Mouse (Mus musculus) right cerebral cortex, postnatal 25 days (tissue): ENCODE measurements around the gene Ppp1r12a.
"Not testable (repeated sequence)": the region's sequence is repeated elsewhere in the genome, so short reads cannot be mapped to it uniquely, and the experiment has no call there.

ENCODE experiments used
- DNase-seq: peaks from one replicate; pipeline ENCODE4 v3.0.0; 2022

Ppp1r12a gene

DNA sequence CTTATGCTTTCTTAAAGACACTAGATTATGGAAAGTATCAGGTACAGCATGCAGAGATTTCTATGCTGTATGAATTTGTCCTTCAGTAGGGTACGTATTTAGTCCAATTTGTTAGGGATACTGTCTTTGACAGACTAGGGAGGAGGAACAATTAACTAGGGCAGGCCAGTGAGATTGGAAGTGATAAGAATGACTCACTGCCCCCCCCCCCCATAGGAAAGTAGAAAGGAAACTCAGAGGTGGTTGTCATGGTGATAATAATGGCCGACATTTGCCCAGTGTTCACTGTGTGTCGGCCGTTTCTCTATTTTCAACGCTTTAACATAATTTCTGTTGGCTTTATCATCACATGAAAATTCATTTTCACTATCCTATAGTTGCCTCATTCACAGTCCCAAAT is 47.4 kb downstream of the Ppp1r12a start:
- DNase-seq: no peak

DNA sequence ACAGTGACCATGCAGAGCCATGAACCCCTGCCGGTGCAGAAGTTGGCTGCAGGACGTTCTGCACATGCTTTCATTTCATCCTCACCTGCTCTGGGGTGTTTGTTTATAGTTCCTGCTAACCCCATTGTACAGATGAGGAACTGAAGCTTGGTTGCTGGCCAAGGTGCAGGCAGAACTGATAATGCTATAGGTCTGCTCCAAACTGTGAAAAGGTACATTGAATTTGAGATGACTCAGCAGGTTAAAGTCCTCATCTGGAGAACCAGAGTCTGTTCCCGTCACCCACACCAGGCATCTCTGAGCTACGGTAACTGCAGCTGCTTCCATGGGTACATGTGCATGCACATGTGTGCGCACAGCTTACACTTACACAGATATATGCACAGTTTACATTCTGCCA is 62.4 kb downstream of the Ppp1r12a start:
- DNase-seq: no peak

DNA sequence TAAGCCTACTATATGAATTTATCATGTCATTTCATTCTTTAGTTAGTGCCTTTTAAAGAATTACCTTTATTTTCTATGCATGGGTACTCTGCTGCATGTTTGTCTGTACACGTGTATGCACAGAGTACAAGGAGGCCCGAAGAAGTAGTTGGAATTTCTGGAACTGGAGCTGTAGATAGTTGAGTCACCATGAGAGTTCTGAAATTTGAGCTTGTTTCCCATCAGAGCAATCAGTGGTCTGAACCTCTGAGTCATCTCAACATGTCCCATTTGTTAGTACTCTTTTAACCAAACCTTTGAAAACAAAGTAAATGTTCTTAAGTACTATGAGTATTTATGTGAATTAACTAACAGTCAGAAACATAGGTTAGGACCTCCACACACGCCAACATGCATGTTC is 75.1 kb downstream of the Ppp1r12a start:
- no peak for DNase-seq

DNA sequence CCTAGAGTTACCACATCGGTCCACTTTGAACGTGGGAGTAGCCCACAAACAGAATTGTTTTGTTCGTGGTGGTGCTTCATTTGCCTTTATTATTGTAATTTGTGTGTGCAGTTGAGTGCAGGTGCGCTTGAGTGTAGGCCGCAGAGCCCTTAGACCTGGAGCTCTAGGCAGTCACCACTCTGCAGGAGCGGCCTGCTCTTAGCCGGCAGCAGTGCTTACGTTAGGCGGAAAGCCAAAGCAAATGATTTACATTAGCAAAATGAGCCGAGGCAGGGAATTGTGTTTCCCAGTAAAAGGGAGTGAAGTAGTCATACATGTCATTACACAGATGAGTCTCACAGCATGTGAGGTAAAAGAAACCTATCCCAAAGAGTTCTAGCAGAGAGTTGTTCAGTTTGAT is 77.1 kb downstream of the Ppp1r12a start:
- no peak for DNase-seq

DNA sequence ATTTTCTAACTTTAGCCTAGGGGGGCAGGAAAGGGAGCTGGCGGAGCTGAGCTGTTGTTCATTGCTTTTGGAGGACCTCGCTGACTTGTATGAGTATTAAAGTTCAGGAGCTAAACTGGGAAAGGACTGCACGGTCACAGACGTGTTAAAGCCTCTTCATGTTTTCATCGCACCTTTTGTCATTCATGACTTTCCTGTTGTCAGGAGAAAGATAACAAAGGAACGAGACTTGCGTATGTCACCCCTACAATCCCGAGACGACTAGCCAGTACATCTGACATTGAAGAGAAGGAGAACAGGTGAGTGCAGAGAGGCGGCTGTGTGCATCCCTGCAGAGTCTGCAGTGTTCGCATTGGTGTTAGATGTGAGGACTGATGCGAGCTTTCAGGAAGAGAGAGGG is 88.7 kb downstream of the Ppp1r12a start:
- DNase-seq: no peak

DNA sequence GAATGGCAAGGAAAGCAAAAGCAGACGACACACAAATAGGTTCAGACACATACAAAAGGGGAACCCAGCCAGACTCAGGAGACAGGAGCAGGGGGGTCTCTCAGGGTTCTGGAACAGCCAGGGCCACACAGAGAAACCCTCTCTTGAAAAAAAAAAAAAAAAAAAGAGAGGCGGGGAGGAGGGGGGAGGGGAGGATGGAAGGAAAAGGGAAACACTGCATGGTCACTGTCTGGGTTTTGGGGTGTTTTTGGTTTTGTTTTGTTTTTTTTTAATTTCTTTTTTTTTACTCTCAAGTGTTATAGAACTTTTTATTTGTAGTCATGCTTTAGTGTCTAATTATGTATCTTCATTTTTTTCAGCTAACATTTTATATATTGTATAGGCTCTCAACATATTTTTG is 89.2 kb downstream of the Ppp1r12a start:
- no peak for DNase-seq

DNA sequence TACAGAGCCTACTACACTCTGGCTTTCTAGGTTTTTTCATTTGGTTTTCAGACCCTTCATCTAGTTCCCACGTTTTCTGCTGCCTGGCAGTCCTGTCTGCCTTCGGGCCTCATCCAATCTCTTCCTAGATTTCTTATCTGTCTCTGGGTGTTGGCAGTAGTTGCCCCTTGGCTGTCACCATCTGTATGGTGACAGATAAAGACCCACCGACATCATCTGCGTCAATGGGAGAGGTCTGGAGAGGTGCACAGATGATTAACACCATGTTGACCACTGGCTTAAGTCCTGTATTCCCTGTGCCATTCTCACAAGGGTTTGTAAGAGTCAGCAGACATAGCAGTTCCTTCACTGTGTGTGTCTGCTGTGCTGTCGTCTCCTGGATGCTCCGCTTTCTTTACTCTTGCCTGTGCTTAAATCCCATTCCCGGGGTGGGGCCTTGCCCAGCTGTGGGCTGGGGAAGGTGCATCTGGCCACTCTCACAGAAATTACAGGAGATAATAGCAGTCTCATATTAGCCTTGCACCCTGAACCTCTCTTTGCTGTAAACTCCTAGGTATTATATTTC is 93.9 kb downstream of the Ppp1r12a start:
- no peak for DNase-seq

DNA sequence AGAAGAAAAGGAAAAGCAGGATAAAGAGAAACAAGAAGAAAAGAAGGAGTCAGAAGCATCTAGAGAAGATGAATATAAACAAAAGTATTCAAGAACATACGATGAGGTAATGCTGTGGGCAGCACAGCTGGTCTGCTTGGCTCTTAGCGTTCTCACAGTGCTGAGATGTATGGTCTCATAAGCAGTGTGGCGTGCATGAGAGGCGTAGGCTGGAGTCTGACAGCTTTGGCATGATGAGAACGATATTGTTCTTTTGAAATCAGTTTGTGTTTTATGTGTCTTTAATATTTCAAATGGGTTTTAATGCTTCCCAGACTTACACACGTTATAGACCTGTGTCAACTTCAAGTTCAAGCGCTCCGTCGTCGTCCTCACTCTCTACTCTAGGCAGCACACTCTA is 98.9 kb downstream of the Ppp1r12a start:
- no peak for DNase-seq

DNA sequence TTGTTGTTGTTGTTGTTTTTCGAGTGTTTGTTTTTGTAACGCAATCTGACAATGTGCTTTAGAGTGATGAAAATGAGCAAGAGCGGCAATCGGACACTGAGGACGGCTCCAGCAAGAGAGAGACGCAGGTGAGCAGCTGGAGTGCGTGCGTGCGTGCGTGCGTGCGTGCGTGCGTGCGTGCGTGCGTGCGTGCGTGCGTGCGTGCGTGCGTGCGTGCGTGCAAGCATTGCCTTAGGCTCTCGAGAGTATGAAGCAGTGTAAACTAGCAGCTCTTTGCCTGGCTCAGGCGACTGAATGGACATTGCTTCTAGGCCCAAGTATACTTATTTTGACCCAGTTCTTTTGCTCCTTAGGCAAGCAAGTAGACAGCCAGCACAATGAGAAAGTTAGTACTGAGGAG is 102.6 kb downstream of the Ppp1r12a start:
- no peak for DNase-seq

DNA sequence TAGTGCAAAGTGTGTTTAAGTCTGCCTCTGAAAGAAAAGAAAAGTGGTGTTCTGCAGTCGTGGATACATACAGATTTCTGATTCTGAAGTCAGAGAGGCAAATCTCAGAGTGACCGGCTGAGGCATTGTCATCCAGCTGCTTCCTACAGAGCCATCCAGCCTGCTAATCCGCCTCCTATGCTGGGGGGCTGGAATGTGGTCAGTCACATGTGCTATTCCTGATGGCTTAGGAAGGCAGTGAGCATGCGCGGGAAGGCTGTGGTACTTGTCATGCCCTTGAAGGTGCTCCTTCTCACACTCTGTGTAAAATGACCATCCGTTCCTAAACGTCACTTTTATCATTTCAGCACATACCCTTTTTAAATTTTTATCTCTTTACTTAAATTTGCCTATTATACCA is 109.2 kb downstream of the Ppp1r12a start:
- DNase-seq: no peak

DNA sequence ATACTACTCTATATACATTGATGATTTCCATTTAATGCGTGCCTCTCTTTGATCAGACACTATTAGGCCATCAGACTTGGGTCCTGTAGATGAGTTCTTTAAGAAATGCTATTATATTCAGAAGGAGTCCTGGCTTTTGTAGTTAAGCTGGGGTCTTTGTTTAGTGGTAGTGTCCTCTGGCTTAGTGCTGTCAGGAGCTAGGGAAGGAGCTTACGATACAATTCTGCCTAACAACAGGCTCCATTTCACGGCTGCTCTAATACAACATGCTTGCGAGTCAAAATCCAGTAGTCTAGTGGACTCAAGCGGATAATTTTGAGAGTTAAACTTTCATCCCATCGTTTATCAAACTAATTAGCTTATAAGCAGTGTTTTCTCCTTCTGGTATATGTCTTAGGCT is 114.7 kb downstream of the Ppp1r12a start:
- no peak for DNase-seq

DNA sequence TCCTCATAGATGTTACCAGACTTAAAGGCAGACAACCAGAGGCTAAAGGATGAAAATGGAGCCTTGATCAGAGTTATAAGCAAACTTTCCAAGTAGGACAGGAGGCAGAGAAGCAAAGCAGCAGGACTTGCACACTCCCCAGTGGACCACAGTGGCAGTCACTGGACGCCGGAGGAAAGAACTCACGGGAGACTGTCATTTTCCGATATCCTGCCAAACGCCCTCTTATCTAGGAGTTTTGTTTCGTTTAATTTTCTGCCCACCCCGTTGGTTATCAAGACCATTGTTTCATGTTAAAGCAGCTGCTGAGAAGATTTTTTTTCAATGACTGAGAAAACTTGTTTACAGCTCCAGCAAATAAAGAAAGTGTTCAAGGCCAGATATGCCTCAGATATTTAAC is 115.2 kb downstream of the Ppp1r12a start:
- DNase-seq: no peak

DNA sequence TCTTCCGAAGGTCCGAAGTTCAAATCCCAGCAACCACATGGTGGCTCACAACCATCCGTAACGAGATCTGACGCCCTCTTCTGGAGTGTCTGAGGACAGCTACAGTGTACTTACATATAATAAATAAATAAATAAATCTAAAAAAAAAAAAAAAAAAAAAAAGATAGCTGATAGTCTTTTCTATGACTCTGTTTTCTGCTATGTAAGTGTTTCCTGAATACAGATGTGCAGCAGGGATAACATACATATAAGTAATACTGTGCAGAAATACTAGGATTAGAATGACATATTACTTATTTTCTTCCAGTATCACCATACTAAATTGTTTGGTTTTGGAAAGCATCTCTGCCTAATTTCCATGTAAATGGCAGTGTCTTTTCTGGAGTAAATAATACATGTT is 119.1 kb downstream of the Ppp1r12a start:
- not testable (repeated sequence) for DNase-seq

DNA sequence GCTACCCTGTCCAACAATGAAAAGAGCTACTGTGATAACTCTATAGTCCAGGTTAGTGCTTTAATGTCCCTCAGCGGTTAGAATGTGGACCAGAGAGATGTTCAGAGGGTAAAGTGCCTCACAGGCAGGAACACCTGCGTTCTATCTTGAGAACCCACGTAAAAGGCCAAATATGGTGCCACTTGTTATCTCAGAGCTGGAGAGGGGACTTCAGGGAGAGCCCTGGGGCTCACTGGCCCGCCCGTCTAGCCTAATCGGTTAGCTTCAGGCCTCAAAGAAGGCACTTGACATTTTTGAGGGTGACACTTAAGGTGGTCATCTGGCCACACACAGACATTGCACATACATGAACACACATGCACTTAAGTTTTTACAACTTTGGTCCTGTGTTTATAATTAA is 120.4 kb downstream of the Ppp1r12a start:
- DNase-seq: no peak

DNA sequence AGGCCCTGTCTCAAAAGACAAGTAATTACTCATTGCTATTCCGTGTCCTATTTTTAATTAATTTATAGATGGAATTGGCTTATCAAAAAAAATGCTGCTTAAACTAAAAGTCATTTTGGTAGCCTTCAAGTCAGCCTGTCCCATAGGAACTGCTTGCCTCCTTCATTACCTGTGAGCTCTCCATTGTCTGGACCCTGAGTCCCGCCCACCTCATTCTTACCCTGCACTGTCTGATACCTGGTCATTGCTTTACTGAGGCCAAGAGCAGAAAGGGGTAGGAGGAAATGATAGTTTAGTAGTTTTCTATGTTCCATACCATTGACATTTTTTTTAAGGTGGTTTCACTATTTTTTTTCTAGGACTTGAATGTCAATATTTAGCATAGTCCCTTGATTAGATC is 121.4 kb downstream of the Ppp1r12a start:
- DNase-seq: no peak

DNA sequence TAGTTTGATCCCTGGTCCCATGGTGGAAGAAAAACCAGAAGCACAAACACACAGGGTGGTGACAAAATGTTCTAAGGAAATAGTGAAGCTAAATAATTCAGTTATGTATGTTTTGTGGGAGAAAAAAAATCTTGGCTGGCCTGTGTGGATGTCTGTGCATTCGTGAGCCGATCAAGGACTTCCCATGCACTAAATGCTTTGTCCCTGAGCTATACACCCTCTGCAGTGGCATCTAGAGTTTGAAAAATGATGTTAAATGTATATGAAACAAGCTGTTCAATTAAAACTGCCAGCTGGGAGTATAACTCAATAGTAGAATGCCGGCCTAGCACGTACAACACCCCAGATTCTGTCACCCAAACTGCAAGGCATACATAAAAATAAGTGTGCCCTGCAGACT is 121.8 kb downstream of the Ppp1r12a start:
- no peak for DNase-seq

DNA sequence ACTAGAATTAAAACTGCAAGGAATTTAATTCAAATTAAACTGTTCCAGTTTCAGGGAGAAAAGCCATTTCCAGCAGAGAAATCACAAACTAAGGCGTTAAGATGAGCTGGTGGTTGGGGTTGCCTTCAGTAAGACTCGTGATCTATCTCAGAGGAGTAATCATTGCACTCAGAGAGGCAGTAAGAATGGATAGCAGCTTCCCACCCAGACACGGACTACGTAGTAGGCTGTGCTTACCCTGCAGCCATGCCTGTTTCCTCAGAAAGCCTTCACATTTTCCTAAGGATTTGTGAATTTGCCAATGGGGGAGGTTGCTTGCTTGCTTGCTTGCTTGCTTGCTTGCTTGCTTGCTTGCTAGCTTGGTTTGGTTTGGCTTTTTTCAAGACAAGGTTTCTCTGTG is 122.5 kb downstream of the Ppp1r12a start:
- no peak for DNase-seq

DNA sequence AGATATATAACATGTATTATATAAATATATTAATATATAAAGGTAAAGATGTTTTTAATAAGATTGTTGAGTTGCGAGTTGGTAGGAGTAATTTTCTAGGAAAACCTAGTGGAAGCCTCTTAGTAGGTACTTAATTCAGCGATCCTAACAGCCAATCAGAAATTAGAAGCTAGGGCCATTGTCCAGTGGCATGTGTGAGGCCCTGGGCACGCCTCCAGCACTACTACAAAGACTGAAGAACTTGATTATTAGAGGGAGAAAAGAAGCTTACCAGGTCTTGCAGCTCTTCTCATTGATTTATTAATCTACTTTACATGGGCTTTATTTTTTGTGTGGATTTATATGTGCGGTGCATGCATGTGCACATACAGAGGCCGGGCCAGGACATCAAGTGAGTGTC is 123.0 kb downstream of the Ppp1r12a start:
- DNase-seq: no peak

DNA sequence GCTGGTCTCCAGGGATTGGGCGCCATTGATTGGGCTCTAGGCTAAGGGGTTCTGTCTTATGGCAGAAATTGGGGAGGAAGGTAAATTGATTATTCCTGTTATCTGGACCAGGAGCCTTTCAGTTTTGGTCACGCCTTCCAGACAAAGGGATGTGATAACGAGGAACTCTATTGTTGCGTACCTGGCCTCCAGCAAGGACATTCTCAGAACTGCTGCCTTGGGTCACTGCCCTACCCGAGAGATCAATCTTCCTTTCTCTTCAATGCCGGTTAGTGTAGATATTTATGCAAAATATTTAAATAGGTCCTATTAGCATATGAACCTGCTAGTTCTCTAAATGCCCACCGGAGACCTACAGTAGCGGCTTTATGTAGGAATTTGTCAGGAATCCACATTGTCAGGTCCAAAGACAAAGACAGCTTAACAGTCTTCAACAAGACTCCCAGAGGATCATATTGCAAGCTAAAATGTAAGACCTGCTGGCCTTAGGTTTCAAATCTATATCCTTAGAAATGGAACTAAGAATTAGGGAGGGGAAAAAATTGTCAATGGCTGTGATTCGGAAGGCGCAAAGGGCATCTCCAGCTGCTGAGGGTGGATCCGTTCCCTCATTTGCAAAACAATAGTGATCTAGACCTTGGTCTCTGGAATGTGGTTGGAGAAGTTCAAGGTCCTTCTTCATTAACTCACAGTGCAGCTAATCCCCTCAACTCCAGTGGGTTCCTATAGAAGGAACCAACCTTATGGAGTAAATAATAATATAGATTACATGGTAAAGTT is 124.9 kb downstream of the Ppp1r12a start:
- DNase-seq: no peak

DNA sequence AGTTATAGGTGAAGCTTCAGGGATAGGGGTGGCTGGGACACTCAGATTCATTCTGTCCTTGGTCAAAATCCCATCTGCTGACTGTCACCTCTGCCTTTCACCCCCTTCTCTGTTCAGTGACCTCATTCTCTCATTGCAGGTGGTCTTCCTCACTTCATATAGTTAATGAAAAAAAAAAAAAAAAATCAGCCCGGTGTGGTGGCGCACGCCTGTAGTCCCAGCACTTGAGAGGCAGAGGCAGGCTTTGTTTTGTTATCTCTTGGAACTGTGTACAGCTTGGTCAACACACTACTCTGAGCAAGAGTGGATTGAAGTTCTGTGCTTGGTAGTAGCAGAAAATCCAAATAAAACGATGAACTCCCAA is 125.4 kb downstream of the Ppp1r12a start:
- no peak for DNase-seq

DNA sequence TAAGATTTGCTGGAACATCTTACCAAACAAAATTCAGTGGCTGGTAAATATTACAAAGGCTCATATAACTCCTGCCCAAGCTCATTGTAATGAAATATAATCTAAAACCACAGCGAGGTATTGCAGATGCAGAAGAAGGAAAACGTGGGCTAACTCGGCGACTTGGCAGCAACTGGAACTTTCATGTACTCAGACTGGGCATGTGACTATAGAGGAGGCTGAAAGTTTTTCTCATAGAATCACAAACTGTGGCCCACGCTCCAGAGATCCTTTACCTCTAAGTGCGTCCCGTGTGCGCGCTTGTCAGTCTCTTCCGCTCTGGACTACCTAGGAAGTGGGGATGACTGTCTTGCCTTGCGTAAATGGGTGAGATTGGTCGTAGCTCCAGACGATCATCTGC is 128.1 kb downstream of the Ppp1r12a start:
- DNase-seq: peak; percentile 26

DNA sequence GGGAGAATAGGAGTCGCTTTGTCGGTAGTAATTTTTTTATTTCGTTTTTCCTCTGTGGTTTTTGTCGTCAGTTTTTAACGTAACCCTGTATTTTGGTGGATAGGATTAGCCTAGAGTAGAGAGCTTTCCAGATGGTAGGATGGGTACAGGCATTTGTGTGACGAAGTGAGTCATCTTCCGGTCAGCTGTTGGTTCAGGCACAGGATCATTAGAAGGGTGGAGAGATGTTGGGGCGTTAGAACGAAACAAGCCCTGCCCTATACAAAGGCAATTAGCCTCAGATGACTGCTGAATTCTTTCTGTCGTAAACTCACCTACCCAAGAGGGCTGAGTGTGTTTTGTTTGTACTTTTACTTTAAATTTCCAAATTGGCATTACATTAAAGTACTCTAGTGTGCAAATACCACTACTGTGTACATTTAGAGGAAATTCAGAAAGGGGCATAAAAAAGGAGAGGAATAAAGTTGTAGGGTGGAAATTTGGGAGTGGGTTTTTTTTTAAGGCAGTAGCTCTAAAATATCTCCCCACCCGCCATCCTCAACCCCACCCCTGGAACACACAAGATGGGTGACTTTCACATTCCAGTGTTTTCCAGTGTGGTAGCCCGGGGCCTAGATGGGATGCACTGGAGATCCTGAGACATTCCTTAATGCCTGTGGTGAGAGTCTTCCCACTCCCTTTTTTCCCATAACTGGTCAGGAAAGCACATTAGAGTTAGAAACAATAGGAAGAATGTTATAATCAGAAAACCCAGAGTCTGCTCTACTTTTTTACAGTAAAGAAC is 129.9 kb downstream of the Ppp1r12a start:
- DNase-seq: no peak

DNA sequence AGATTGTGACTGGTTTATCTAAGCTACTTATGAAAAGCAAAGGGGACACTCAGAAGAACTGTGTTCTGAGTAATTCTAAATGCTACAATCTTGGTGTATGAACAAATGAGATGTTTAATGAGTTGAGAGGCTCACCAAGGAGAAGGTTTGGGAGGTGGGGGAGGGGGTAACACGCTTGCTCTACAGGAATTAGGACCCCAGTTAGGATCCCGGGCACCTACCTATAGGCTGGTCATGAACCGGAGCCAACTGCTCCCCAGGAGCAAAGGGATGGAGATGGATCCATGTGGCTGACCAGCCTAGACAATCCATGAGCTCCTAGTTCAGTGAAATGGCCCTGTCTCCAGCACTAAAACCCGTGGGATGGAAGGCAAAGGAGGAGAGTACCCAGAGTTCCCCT is 130.7 kb downstream of the Ppp1r12a start:
- DNase-seq: no peak

DNA sequence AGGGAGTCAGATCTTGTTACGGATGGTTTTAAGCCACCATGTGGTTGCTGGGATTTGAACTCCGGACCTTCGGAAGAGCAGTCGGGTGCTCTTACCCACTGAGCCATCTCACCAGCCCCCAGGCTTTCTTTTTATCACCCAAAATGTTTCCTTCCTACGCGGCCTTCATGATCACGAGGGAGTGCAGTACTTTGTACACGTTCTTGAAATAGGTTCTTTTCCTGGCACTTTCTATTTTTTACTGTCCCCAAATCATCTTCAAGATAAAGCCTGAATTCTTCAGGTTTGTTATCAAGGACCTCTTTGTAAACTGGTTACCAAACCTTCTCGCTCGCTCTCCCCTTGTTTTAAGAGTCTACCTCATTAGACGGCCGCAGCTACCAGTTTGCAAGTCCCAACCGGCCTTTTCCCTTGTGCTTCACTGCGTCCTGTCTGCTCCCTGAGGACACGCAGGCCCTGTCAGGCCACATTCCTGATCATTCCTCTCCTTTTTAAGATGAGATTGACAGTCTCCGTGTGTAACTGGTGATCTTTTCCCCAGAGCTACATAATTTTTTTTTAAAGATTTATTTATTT is 131.7 kb downstream of the Ppp1r12a start:
- DNase-seq: no peak
